Mouse (Mus musculus): Measurements from ENCODE around the gene Cacna2d4. TPM values are rescaled to one million over a fixed set of nuclear protein-coding genes. Genes with fewer than 3 reads are reported as not detected.

Gene Cacna2d4
- polyA plus RNA-seq (2014; fragmentation: Nextera tagmentation; extraction: Ambion mirVana), result 0.05 TPM in 1 of 2 replicates, not detected in the other

GRCm38 (mm10) chr6:119236241-119236640, at the start of gene Cacna2d4:
Gene Cacna2d4, plus strand, starts transcription at chr6:119236526.
- no peak within 1 kb of the TSS for H3K9ac ChIP-seq (ENCODE audit: low read length)
- H3K27ac ChIP-seq (ENCODE audit: low read depth, low read length), result no peak within 1 kb of the TSS
- WGBS, result 31% methylated on average over 1 of the region's 1 CpGs

GRCm38 (mm10) chr6:119186658-119187057, 49.7 kb upstream of the Cacna2d4 start:
- 63% methylated on average over 8 of the region's 8 CpGs for WGBS
- Histone ChIP-seq H3K9me3 (ENCODE audit: control insufficient read depth, low read length) (no peaks in the 10 kb centered on the region), H3K4me1 (ENCODE audit: control insufficient read depth, insufficient read depth, low read length) (peaks cover 3% of the 10 kb centered on the region; the same call in 1 of the 2 replicates), H3K36me3 (ENCODE audit: control insufficient read depth, insufficient read depth, low read length) (peaks cover 3% of the 10 kb centered on the region; the same call in 1 of the 2 replicates), H3K27ac (ENCODE audit: low read depth, low read length) (no peak overlapping the region), H3K4me2 (no peak overlapping the region), H3K4me3 (ENCODE audit: low read depth, low read length) (no peak overlapping the region), H3K9ac (ENCODE audit: low read length) (no peak overlapping the region), H3K27me3 (ENCODE audit: control insufficient read depth, insufficient read depth, low read length) (no peaks in the 10 kb centered on the region)
- DNase-seq (ENCODE audit: low spot score, missing footprints) (peak; percentile 59), ATAC-seq (ENCODE audit: low FRiP score) (no peak)

More at GRCm38 (mm10) chr6:119236241-119236640, at the start of gene Cacna2d4:
- H3K27me3 ChIP-seq (ENCODE audit: control insufficient read depth, insufficient read depth, low read length), result no peaks in the 10 kb centered on the region
- H3K9me3 ChIP-seq (ENCODE audit: control insufficient read depth, low read length), result no peaks in the 10 kb centered on the region
- H3K4me3 ChIP-seq (ENCODE audit: low read depth, low read length), result no peak within 1 kb of the TSS
- peak; percentile 23 for DNase-seq (ENCODE audit: low spot score, missing footprints)
- H3K4me1 ChIP-seq (ENCODE audit: control insufficient read depth, insufficient read depth, low read length), result no peaks in the 10 kb centered on the region
- H3K4me2 ChIP-seq, result no peak within 1 kb of the TSS
- no peaks in the 10 kb centered on the region for H3K36me3 ChIP-seq (ENCODE audit: control insufficient read depth, insufficient read depth, low read length)
- no peak for ATAC-seq (ENCODE audit: low FRiP score)

- peak; percentile 4 for DNase-seq (ENCODE audit: low spot score, missing footprints)
- Histone ChIP-seq H3K9me3 (ENCODE audit: control insufficient read depth, low read length) (no peaks in the 10 kb centered on the region), H3K27ac (ENCODE audit: low read depth, low read length) (no peak overlapping the region), H3K4me3 (ENCODE audit: low read depth, low read length) (no peak overlapping the region), H3K9ac (ENCODE audit: low read length) (no peak overlapping the region), H3K36me3 (ENCODE audit: control insufficient read depth, insufficient read depth, low read length) (peaks cover 3% of the 10 kb centered on the region; the same call in 1 of the 2 replicates), H3K27me3 (ENCODE audit: control insufficient read depth, insufficient read depth, low read length) (no peaks in the 10 kb centered on the region), H3K4me2 (no peak overlapping the region), H3K4me1 (ENCODE audit: control insufficient read depth, insufficient read depth, low read length) (peaks cover 3% of the 10 kb centered on the region; the same call in 1 of the 2 replicates)
- WGBS, result 83% methylated on average over 6 of the region's 6 CpGs
- no peak for ATAC-seq (ENCODE audit: low FRiP score)
Observed at GRCm38 (mm10) chr6:119187631-119188030, 48.7 kb upstream of the Cacna2d4 start.

- DNase-seq (ENCODE audit: low spot score, missing footprints) (no peak), ATAC-seq (ENCODE audit: low FRiP score) (no peak)
- WGBS, result 93% methylated on average over 4 of the region's 4 CpGs
- no peak overlapping the region for H3K4me3 ChIP-seq (ENCODE audit: low read depth, low read length)
- no peak overlapping the region for H3K9ac ChIP-seq (ENCODE audit: low read length)
- H3K36me3 ChIP-seq (ENCODE audit: control insufficient read depth, insufficient read depth, low read length), result peaks cover 6% of the 10 kb centered on the region
- H3K4me1 ChIP-seq (ENCODE audit: control insufficient read depth, insufficient read depth, low read length), result no peaks in the 10 kb centered on the region
- no peak overlapping the region for H3K4me2 ChIP-seq
- H3K27ac ChIP-seq (ENCODE audit: low read depth, low read length), result no peak overlapping the region
- no peaks in the 10 kb centered on the region for H3K9me3 ChIP-seq (ENCODE audit: control insufficient read depth, low read length)
- H3K27me3 ChIP-seq (ENCODE audit: control insufficient read depth, insufficient read depth, low read length), result no peaks in the 10 kb centered on the region
Observed at GRCm38 (mm10) chr6:119191478-119191877, 44.8 kb upstream of the Cacna2d4 start.

- Histone ChIP-seq H3K9ac (ENCODE audit: low read length) (no peak overlapping the region), H3K4me2 (no peak overlapping the region), H3K4me1 (ENCODE audit: control insufficient read depth, insufficient read depth, low read length) (peaks cover 7% of the 10 kb centered on the region), H3K27ac (ENCODE audit: low read depth, low read length) (no peak overlapping the region), H3K9me3 (ENCODE audit: control insufficient read depth, low read length) (no peaks in the 10 kb centered on the region), H3K4me3 (ENCODE audit: low read depth, low read length) (no peak overlapping the region), H3K27me3 (ENCODE audit: control insufficient read depth, insufficient read depth, low read length) (no peaks in the 10 kb centered on the region), H3K36me3 (ENCODE audit: control insufficient read depth, insufficient read depth, low read length) (peaks cover 6% of the 10 kb centered on the region)
- ATAC-seq (ENCODE audit: low FRiP score), result no peak
- WGBS, result 85% methylated on average over 15 of the region's 15 CpGs
- DNase-seq (ENCODE audit: low spot score, missing footprints), result no peak
Observed at GRCm38 (mm10) chr6:119193571-119194154, 42.7 kb upstream of the Cacna2d4 start.

GRCm38 (mm10) chr6:119194161-119194560, 42.2 kb upstream of the Cacna2d4 start:
- no peak for ATAC-seq (ENCODE audit: low FRiP score)
- peaks cover 12% of the 10 kb centered on the region for H3K4me1 ChIP-seq (ENCODE audit: control insufficient read depth, insufficient read depth, low read length)
- H3K4me2 ChIP-seq, result no peak overlapping the region
- no peaks in the 10 kb centered on the region for H3K9me3 ChIP-seq (ENCODE audit: control insufficient read depth, low read length)
- no peak overlapping the region for H3K9ac ChIP-seq (ENCODE audit: low read length)
- H3K27me3 ChIP-seq (ENCODE audit: control insufficient read depth, insufficient read depth, low read length), result no peaks in the 10 kb centered on the region
- WGBS, result 80% methylated on average over 9 of the region's 9 CpGs
- H3K27ac ChIP-seq (ENCODE audit: low read depth, low read length), result no peak overlapping the region
- H3K36me3 ChIP-seq (ENCODE audit: control insufficient read depth, insufficient read depth, low read length), result peaks cover 6% of the 10 kb centered on the region
- DNase-seq (ENCODE audit: low spot score, missing footprints), result no peak
- H3K4me3 ChIP-seq (ENCODE audit: low read depth, low read length), result no peak overlapping the region

GRCm38 (mm10) chr6:119194601-119195000, 41.7 kb upstream of the Cacna2d4 start:
- Histone ChIP-seq H3K4me2 (no peak overlapping the region), H3K27me3 (ENCODE audit: control insufficient read depth, insufficient read depth, low read length) (no peaks in the 10 kb centered on the region), H3K9me3 (ENCODE audit: control insufficient read depth, low read length) (no peaks in the 10 kb centered on the region), H3K4me1 (ENCODE audit: control insufficient read depth, insufficient read depth, low read length) (peaks cover 16% of the 10 kb centered on the region), H3K9ac (ENCODE audit: low read length) (no peak overlapping the region), H3K27ac (ENCODE audit: low read depth, low read length) (no peak overlapping the region), H3K4me3 (ENCODE audit: low read depth, low read length) (no peak overlapping the region), H3K36me3 (ENCODE audit: control insufficient read depth, insufficient read depth, low read length) (peaks cover 6% of the 10 kb centered on the region)
- 84% methylated on average over 7 of the region's 7 CpGs for WGBS
- DNase-seq (ENCODE audit: low spot score, missing footprints) (peak; percentile 39), ATAC-seq (ENCODE audit: low FRiP score) (no peak)

- WGBS, result 88% methylated on average over 17 of the region's 17 CpGs
- no peaks in the 10 kb centered on the region for H3K9me3 ChIP-seq (ENCODE audit: control insufficient read depth, low read length)
- no peak for DNase-seq (ENCODE audit: low spot score, missing footprints)
Observed at GRCm38 (mm10) chr6:119196382-119197305, 39.7 kb upstream of the Cacna2d4 start, which contains the start of gene Cacna1c. Gene Cacna1c, minus strand, starts transcription at chr6:119196418.

More at GRCm38 (mm10) chr6:119196382-119197305, 39.7 kb upstream of the Cacna2d4 start, which contains the start of gene Cacna1c:
- Histone ChIP-seq H3K36me3 (ENCODE audit: control insufficient read depth, insufficient read depth, low read length) (peaks cover 2% of the 10 kb centered on the region), H3K4me1 (ENCODE audit: control insufficient read depth, insufficient read depth, low read length) (peaks cover 18% of the 10 kb centered on the region), H3K27ac (ENCODE audit: low read depth, low read length) (no peak within 1 kb of the TSS), H3K4me2 (no peak within 1 kb of the TSS), H3K9ac (ENCODE audit: low read length) (no peak within 1 kb of the TSS), H3K4me3 (ENCODE audit: low read depth, low read length) (no peak within 1 kb of the TSS), H3K27me3 (ENCODE audit: control insufficient read depth, insufficient read depth, low read length) (no peaks in the 10 kb centered on the region)
- no peak for ATAC-seq (ENCODE audit: low FRiP score)

All from midbrain, embryonic 11.5 days (tissue).